Mouse (Mus musculus): Measurements from ENCODE around the gene Hdac5. TPM values are rescaled to one million over a fixed set of nuclear protein-coding genes. Genes with fewer than 3 reads are reported as not detected.

Hdac5 gene
- total and polyA plus RNA-seq, 3 experiments: 9.1 to 29.3 TPM; not detected in 1

- TF ChIP-seq ETS1 (IDR thresholded peaks at IDR 0.05; ENCODE audit: low read depth, low read length): 0 out of 2 replicates have a peak, but pooled peaks have one; percentile 17
- no peak for TF ChIP-seq UBTF (IDR thresholded peaks at IDR 0.05; ENCODE audit: borderline replicate concordance, insufficient read depth, low read depth, low read length)
- TF ChIP-seq SMC3 (IDR thresholded peaks at IDR 0.05; ENCODE audit: low read depth, low read length): no peak
- TF ChIP-seq ZKSCAN1 (IDR thresholded peaks at IDR 0.05; ENCODE audit: low read depth, low read length): no peak
- no peak for TF ChIP-seq TAL1 (IDR thresholded peaks at IDR 0.05; ENCODE audit: low read length)
- no peak for TF ChIP-seq MAX (IDR thresholded peaks at IDR 0.05; ENCODE audit: low read length)
- TF ChIP-seq MXI1 (IDR thresholded peaks at IDR 0.05; ENCODE audit: low read depth, low read length): no peak
- no peak for TF ChIP-seq E2F4 (IDR thresholded peaks at IDR 0.05; ENCODE audit: borderline replicate concordance, low read depth, low read length)
- no peak for TF ChIP-seq MYB (IDR thresholded peaks at IDR 0.05; ENCODE audit: low read depth, low read length)
- TF ChIP-seq USF1 (IDR thresholded peaks at IDR 0.05; ENCODE audit: low read depth, low read length): no peak
- TF ChIP-seq CHD2 (IDR thresholded peaks at IDR 0.05; ENCODE audit: low read length): no peak
- no peak for TF ChIP-seq CTCF (IDR thresholded peaks at IDR 0.05 in 2 of 3, conservative IDR thresholded peaks at IDR 0.05 in 1 of 3; ENCODE audit: control insufficient read depth in 1 of 3, insufficient read depth in 1 of 3, low read depth in 2 of 3, low read length in 3 of 3, poor library complexity in 1 of 3, severe bottlenecking in 1 of 3)
- TF ChIP-seq HCFC1 (IDR thresholded peaks at IDR 0.05; ENCODE audit: low read depth, low read length): no peak
- no peak for TF ChIP-seq MYC (IDR thresholded peaks at IDR 0.05; ENCODE audit: low read depth, low read length)
- TF ChIP-seq MEF2A (IDR thresholded peaks at IDR 0.05; ENCODE audit: extremely low read depth, insufficient replicate concordance, low read depth, low read length, poor library complexity, severe bottlenecking): peak; percentile 49; the same call in 1 of the 2 replicates
- TF ChIP-seq KAT2A (conservative IDR thresholded peaks at IDR 0.05; ENCODE audit: low read depth, low read length): no peak
- TF ChIP-seq TCF12 (IDR thresholded peaks at IDR 0.05; ENCODE audit: low read depth, low read length): 0 out of 2 replicates have a peak, but pooled peaks have one; percentile 21
- TF ChIP-seq BHLHE40 (IDR thresholded peaks at IDR 0.05; ENCODE audit: borderline replicate concordance, low read depth, low read length): no peak
- no peaks in the 10 kb centered on the region for H3K27me3 ChIP-seq (ENCODE audit: control insufficient read depth in 1 of 2, insufficient read depth in 2 of 2, low read length in 2 of 2)
- no peak for DNase-seq (ENCODE audit: low read depth, low spot score)
- H3K4me1 ChIP-seq (ENCODE audit: control insufficient read depth in 1 of 2, insufficient read depth in 2 of 2, low read length in 2 of 2): peaks cover 17 to 25% of the 10 kb centered on the region in 2 experiments
- H3K27ac ChIP-seq (ENCODE audit: control insufficient read depth, low read depth, low read length): no peak overlapping the region
- no peaks in the 10 kb centered on the region for H3K9me3 ChIP-seq (replicated peaks; ENCODE audit: insufficient read depth, low read length)
- H3K36me3 ChIP-seq (ENCODE audit: control insufficient read depth in 1 of 2, insufficient read depth in 2 of 2, low read length in 2 of 2): peaks cover 0 to 2% of the 10 kb centered on the region in 2 experiments; a peak in 2 of 4 replicates
- no peaks in the 10 kb centered on the region for H3K79me2 ChIP-seq (ENCODE audit: control insufficient read depth, insufficient read depth, low read length, poor library complexity)
- no peak overlapping the region for H3K9ac ChIP-seq (ENCODE audit: control insufficient read depth, low read depth, low read length, poor library complexity, severe bottlenecking)
- H3K4me3 ChIP-seq (ENCODE audit: control insufficient read depth in 1 of 2, insufficient read depth in 1 of 2, low read depth in 2 of 2, low read length in 2 of 2): no peak overlapping the region
Observed at GRCm38 (mm10) chr11:102207825-102208777, 21.9 kb downstream of the Hdac5 start.

DNA sequence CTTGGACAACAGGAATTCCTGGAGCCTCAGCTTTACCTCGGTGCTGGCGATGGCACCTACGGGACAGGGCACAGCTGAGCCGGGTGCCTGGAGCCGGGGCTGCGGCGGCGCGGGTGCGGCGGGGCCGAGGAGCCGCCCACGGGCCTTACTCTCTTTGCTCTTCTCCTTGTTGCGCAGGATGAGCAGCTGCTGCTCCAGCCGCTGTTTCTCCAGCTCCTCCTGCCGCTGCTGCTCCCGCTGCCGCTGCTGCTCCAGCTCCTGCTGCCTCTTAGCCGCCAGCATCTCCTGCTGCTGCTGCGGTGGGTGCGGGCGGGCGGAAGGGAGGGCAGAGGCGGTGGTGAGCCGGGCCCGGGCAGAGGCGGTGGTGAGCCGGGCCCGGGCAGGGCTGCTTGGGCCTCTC lies 23.5 kb downstream of the Hdac5 start:
- H3K79me2 ChIP-seq (ENCODE audit: control insufficient read depth, insufficient read depth, low read length, poor library complexity): no peaks in the 10 kb centered on the region
- H3K9ac ChIP-seq (ENCODE audit: control insufficient read depth, low read depth, low read length, poor library complexity, severe bottlenecking): no peak overlapping the region
- no peak overlapping the region for H3K4me3 ChIP-seq (ENCODE audit: control insufficient read depth in 1 of 2, insufficient read depth in 1 of 2, low read depth in 2 of 2, low read length in 2 of 2)
- peaks cover 0 to 2% of the 10 kb centered on the region in 2 experiments; a peak in 2 of 4 replicates for H3K36me3 ChIP-seq (ENCODE audit: control insufficient read depth in 1 of 2, insufficient read depth in 2 of 2, low read length in 2 of 2)
- DNase-seq (ENCODE audit: low read depth, low spot score): no peak
- no peak overlapping the region for H3K27ac ChIP-seq (ENCODE audit: control insufficient read depth, low read depth, low read length)
- TF ChIP-seq NELFE (IDR thresholded peaks at IDR 0.05; ENCODE audit: low read depth, low read length) (no peak), SMC3 (IDR thresholded peaks at IDR 0.05; ENCODE audit: low read depth, low read length) (no peak), ZNF384 (IDR thresholded peaks at IDR 0.05; ENCODE audit: low read depth, low read length) (no peak), TAL1 (IDR thresholded peaks at IDR 0.05; ENCODE audit: low read length) (no peak), CTCF (IDR thresholded peaks at IDR 0.05 in 2 of 3, conservative IDR thresholded peaks at IDR 0.05 in 1 of 3; ENCODE audit: control insufficient read depth in 1 of 3, insufficient read depth in 1 of 3, low read depth in 2 of 3, low read length in 3 of 3, poor library complexity in 1 of 3, severe bottlenecking in 1 of 3) (no peak), MYB (IDR thresholded peaks at IDR 0.05; ENCODE audit: low read depth, low read length) (no peak)
- peaks cover 17 to 25% of the 10 kb centered on the region in 2 experiments for H3K4me1 ChIP-seq (ENCODE audit: control insufficient read depth in 1 of 2, insufficient read depth in 2 of 2, low read length in 2 of 2)
- no peaks in the 10 kb centered on the region for H3K27me3 ChIP-seq (ENCODE audit: control insufficient read depth in 1 of 2, insufficient read depth in 2 of 2, low read length in 2 of 2)
- H3K9me3 ChIP-seq (replicated peaks; ENCODE audit: insufficient read depth, low read length): no peaks in the 10 kb centered on the region
